Mouse (Mus musculus): ENCODE measurements around the gene Gfra1.

Gene Gfra1

DNA sequence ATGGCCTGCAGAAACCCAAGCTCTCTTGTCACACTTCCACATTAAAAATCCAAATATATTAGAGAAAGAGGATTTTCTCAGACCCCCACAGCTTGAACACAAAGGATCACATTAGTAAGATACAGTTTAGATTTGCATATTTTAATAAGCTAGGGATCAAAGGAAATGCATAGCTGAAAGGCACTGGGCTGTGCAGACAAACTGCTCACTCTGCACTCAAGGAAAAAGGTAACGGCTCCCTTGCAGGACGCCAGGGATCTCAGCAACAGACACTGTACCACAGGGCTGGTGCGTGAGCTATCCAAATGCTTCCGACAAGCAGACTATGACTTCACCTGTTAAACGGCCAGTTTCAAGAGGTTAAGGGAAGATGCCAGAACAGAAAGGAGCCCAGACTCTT lies 127.7 kb downstream of the Gfra1 start:
- no peak for DNase-seq (ENCODE audit: low spot score in 2 of 2)

- DNase-seq (ENCODE audit: low spot score in 2 of 2): no peak
Measured at GRCm38 (mm10) chr19:58316474-58316873, 139.2 kb downstream of the Gfra1 start.

DNA sequence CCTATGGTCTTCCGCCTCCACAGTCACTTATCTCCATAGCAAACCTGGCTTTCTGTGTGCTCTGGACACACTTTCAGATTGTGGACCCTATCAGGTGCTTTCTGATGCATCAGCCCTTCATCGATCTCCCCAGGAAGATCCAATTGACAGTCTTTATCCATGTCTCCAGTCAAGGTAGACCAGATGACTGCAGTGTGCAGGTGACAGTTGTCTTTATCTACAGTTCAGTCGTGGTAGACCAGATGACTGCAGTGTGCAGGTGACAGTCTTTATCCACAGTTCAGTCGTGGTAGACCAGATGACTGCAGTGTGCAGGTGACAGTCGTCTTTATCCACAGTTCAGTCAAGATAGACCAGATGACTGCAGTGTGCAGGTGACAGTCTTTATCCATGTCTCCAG lies 140.0 kb downstream of the Gfra1 start:
- no peak for DNase-seq (ENCODE audit: low spot score in 2 of 2)

DNA sequence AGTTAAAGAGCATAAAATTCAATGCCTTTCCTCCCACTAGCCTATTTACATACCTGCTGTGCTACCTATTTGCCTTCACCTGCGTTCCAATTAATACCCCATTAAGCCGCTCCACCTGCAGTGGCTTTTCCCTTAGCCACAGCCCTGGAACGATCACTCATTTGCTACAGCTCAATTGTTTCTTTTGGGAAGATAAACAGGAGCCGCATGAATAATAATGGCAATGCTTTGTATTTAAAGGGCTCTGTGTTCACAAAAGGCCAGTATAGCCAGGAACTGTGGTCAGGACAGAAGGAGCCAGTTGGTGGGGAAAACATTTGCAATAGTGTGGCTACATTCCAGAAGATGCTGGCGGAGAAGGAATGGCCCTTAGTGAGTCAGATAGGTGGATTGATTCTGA lies 141.1 kb downstream of the Gfra1 start:
- no peak for DNase-seq (ENCODE audit: low spot score in 2 of 2)

DNA sequence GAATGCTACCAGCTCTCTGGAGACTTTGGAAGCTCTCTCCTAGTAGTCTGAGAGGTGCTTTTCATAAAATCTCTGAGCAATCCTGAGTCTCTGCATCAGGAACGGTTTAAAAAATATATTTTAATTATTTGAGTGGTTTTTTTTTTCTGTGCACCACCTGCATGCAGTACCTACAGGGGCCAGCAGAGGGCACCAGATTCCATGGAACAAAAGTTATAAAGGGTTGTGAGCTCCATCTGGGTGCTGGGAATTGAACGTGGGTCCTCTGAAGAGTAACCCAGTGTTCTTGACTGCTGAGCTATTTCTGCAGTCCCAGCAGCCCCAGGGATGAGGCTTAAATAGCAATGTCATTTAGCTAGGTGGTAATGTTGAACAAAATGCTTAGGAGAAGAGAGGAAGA lies 141.9 kb downstream of the Gfra1 start:
- DNase-seq (ENCODE audit: low spot score in 2 of 2): no peak

DNA sequence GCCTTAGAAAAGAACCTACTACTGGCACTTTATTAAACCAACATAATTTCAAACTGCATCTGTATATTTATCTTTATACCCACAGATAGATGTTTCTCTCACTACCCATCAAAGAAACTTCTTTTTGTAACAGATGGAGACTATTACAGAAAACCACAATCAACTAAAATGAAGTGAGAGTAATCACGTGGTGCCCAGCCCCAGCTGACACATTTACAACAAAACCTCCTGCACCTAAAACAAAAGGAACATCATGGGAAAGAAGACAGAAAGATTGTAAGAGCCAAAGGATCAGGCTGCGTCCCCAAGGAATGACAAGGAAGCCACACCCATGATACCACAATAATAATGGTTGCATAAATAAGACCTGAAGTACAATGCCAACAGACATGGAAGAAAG lies 143.2 kb downstream of the Gfra1 start:
- no peak for DNase-seq (ENCODE audit: low spot score in 2 of 2)

DNA sequence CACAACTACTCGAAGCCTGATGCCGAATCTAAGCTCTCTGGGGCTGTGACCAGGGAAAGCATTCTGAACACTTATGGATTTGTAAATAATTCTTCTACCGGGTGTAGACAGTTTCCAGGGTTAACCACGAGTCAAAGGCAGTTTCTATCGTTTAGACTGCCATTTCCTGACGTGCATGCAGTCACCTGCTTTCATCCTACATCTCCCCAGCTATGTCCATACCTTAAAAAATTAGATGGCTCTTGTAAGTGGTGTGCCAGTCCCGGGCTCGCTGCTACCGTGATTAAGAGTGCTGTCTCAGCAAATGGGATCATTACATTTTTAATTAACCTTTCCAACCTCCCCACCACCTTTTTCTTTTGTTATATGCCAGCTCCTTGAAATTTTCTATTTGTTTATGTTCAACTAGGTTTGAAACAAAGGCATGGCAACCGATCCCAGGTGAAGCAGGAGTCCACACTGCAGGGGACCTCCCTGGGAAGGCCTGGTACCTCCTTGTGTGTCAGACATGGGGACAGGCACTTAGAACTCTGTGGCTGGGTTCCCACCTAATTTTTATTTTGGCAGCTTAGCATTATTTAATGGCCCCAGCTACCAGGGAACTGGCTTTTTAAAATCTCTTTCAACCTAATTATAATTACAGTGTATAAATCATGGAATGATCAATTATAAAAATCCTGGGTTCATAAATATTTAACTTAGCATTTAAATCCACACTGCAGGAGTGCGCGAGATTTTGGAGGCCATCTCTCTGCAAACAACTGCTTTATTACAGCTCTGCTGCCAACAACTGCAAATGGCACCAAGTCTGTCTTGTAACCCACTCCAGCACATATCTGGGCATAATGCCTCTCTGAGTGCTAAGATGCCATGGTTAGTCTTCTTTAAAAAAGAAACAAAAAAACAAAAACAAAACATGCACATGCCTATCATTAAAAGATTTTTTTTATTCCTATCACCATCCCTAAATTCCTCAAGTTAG lies 145.1 kb downstream of the Gfra1 start:
- DNase-seq (ENCODE audit: low spot score in 2 of 2): no peak

GRCm38 (mm10) chr19:58309620-58310275 lies 146.0 kb downstream of the Gfra1 start:
- no peak for DNase-seq (ENCODE audit: low spot score in 2 of 2)

GRCm38 (mm10) chr19:58301105-58301504 lies 154.6 kb downstream of the Gfra1 start:
- no peak for DNase-seq (ENCODE audit: low spot score in 2 of 2)

GRCm38 (mm10) chr19:58297926-58298325 lies 157.8 kb downstream of the Gfra1 start:
- no peak for DNase-seq (ENCODE audit: low spot score in 2 of 2)

DNA sequence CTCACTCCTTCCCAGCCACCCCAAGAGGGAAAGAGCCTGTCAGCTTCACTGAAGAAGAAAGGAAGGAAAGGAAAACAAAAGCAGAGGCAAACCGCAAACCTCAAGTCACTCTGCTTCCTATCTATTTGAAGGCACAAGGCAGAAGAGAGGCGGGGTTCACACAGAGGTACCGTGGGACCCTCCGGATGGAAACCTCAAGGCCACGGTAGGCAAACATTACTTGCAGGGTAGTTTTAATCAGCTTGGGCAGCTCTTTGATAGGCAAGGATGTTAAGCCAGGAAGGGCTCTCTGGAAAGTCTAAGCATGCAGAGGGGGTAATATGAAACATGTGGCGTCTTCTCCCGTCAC lies 158.9 kb downstream of the Gfra1 start:
- no peak for DNase-seq (ENCODE audit: low spot score in 2 of 2)

GRCm38 (mm10) chr19:58295986-58296841 lies 159.5 kb downstream of the Gfra1 start:
- DNase-seq (ENCODE audit: low spot score in 2 of 2): no peak

DNA sequence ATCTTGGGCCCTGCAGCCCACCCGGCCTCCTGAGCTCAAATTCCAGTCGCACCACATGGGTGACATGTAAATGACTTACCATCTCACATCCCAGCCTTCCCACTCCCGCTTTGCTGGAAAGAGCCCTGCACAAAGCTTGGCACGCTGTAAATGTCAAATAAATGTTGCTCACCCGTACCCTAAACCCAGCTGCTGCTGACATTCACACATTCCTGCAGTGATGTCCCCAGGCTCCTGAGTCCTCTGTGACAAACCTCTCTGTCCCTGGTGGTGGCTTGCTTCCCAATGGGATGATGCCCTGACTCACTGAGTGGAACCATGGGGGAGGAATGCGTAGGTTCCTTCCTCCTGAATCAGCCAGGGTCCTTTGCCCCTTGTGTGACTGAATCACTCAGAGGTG lies 167.6 kb downstream of the Gfra1 start:
- no peak for DNase-seq (ENCODE audit: low spot score in 2 of 2)

DNA sequence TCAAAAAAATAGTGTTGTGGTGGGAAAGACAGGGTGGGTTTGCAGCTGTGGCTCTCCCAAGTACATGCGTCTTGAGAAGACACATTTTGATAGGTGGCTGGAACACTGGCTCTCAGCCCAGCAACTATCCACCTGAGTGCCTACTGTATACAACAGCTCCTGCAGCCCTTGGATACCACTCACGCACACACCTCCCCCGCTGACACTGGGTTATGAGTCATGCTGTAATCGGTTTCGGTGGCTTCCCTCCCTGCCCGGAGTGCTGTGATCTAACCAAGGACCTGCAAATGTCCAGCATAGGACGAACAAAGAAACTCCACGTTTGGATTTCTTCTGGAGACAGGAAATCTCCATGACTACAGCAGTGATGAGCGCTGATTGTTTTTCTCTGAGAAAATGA lies 180.4 kb downstream of the Gfra1 start:
- DNase-seq (ENCODE audit: low spot score in 2 of 2): no peak

- DNase-seq (ENCODE audit: low spot score in 2 of 2): no peak
Measured at GRCm38 (mm10) chr19:58271815-58272214, 183.9 kb downstream of the Gfra1 start.

GRCm38 (mm10) chr19:58270778-58271177 lies 184.9 kb downstream of the Gfra1 start:
- DNase-seq (ENCODE audit: low spot score in 2 of 2): no peak

GRCm38 (mm10) chr19:58268476-58268875 lies 187.2 kb downstream of the Gfra1 start:
- no peak for DNase-seq (ENCODE audit: low spot score in 2 of 2)

GRCm38 (mm10) chr19:58266600-58266999 lies 189.1 kb downstream of the Gfra1 start:
- no peak for DNase-seq (ENCODE audit: low spot score in 2 of 2)

DNA sequence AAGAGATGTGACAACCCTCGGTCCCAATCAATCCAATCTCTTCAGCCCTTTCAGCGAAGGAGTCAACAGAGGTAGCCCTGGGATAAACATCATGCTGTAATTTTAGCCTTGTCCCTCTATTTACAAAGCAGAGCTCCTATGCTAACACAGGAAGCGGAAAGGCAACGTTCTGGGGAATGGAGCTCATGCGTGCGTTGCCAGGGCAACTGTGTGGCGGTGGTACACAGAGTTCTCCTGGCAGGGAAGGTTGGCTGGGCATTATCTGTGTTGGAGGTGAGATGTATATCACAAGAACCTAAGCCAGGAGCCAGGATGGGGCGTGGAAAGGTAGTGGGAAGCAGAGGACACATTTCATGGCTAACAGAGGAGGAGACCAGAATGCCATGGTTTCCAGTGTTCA lies 194.8 kb downstream of the Gfra1 start:
- no peak for DNase-seq (ENCODE audit: low spot score in 2 of 2)

DNA sequence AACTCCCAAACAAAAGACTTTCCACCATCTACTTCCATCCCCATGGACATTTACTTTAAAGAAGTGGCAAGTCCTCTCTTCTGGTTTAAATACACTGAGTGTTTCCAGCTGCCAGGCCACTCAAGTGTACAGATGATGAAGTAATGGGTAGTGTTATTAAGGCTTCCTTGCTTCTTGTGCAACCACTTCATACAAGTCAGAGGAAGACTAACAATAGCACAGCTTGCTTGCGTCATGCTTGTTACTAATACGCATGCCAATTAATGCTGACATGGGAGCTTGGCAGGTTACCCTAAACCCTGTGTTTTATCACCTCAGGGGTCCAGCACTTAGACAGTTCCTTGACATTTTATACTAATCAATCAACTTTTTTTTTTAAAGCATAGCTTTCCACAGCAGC lies 196.5 kb downstream of the Gfra1 start:
- DNase-seq (ENCODE audit: low spot score in 2 of 2): no peak

DNA sequence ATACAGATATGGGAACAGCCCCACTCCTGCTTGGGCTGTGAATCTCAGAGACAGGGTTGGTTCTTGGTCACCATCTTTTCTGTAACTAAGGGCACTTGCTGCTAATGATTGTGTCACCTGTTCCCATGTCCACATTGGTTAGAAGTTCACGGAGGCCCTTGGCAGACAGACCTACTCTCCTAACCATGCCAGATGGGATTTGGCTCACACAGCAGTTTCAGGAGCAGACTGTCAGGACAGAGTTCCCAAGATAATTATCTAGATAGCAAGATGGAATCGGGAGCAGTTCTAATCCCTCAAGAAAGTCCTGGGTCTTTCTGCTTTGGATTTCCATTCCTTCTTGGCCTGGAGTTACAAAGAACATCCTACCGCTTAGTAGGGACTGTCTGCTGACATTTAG lies 199.2 kb downstream of the Gfra1 start:
- DNase-seq (ENCODE audit: low spot score in 2 of 2): no peak

DNA sequence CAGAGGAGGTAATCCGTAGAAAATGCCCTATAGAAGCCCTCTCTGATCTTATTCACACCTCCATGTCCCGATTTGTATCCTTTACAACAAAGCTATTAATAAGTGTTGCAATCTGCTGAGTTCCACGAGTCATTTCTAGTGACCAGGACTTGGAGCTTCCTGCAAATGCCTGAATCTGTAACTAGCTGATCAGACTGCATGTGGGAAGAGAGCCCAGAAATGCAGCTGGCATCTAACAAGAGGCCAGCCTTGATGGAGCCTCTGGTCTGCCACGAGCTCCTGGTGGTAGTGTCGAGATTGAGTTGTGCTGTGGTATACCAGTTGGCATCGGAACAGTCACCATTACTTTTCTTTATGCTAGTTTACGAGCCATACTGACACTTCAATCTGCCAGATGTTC lies 200.3 kb downstream of the Gfra1 start:
- no peak for DNase-seq (ENCODE audit: low spot score in 2 of 2)

Data from spleen, postnatal 14 days (tissue).